Mouse (Mus musculus) heart, embryonic 10.5 days (tissue): ENCODE measurements around the gene Acsm5. TPM values are rescaled to one million over a fixed set of nuclear protein-coding genes. Genes with fewer than 3 reads are reported as not detected.

Experiments used
- DNase-seq: peaks from one replicate; pipeline ENCODE4 v3.0.0-alpha.2; 2017; ENCODE audit warnings: low spot score
- H3K27ac ChIP-seq: fragments of 300-500 bp; sonication (generic); 2 replicates; pipeline ENCODE4 v1.5.1; 2016; ENCODE audit warnings: mild to moderate bottlenecking
- H3K27me3 ChIP-seq: fragments of 300-500 bp; sonication (generic); 2 replicates; pipeline ENCODE4 v1.6.1; 2016; ENCODE audit warnings: mild to moderate bottlenecking; ENCODE audit not compliant: poor library complexity, insufficient read depth, severe bottlenecking
- H3K36me3 ChIP-seq: fragments of 300-500 bp; sonication (generic); 2 replicates; pipeline ENCODE4 v1.6.1; 2016; ENCODE audit warnings: mild to moderate bottlenecking, moderate library complexity
- H3K4me1 ChIP-seq: fragments of 300-500 bp; sonication (generic); 2 replicates; pipeline ENCODE4 v1.6.1; 2016; ENCODE audit warnings: mild to moderate bottlenecking
- H3K4me3 ChIP-seq: fragments of 300-500 bp; sonication (generic); 2 replicates; pipeline ENCODE4 v1.5.1; 2016; ENCODE audit warnings: mild to moderate bottlenecking, moderate library complexity
- H3K9me3 ChIP-seq: fragments of 300-500 bp; sonication (generic); 2 replicates; pipeline ENCODE4 v1.6.1; 2016; ENCODE audit warnings: mild to moderate bottlenecking, moderate library complexity
- WGBS: fragments of 180-500 bp; shearing (Covaris S2); methylation state at CpG from one replicate; pipeline ENCODE4 v1.1.7; 2016; 5-methylcytosine and 5-hydroxymethylcytosine counted together
- polyA plus RNA-seq: library from polyadenylated mRNA; unstranded; fragments of >200 nt; fragmentation: Nextera tagmentation; extraction: Ambion mirVana; gene quantifications from 2 replicates; pipeline ENCODE4 v1.2.1, GENCODE M21; 2016

The Acsm5 gene
- not detected in 2 replicates for polyA plus RNA-seq

DNA sequence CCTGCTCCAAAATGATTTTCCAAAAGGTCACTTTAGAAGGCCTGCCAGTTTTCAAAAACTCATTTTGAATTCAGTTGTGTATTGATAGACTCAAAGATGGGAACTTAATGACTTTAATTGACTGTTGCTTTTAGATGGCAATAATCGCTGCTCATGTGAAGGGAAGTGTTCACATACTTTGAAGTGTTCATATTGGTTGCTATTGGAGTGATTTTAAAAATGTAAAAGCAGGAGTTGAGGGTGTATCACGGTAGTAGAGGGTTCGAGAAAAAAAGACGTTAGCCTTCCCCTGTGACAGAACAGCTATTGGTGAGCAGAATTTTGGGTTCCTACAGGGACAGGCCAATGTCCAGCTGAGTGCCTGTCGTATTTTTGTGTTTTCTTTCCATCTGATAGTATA, at the start of gene Acsm5:
Gene Acsm5, plus strand, starts transcription at position 301 of the 400 bp plus-strand sequence.
- Histone ChIP-seq H3K27ac (no peak within 1 kb of the TSS), H3K27me3 (no peaks in the 10 kb centered on the region), H3K9me3 (no peaks in the 10 kb centered on the region), H3K4me3 (no peak within 1 kb of the TSS), H3K4me1 (no peaks in the 10 kb centered on the region), H3K36me3 (no peaks in the 10 kb centered on the region)
- DNase-seq = no peak
- 65% methylated on average over 5 of the region's 5 CpGs for WGBS

DNA sequence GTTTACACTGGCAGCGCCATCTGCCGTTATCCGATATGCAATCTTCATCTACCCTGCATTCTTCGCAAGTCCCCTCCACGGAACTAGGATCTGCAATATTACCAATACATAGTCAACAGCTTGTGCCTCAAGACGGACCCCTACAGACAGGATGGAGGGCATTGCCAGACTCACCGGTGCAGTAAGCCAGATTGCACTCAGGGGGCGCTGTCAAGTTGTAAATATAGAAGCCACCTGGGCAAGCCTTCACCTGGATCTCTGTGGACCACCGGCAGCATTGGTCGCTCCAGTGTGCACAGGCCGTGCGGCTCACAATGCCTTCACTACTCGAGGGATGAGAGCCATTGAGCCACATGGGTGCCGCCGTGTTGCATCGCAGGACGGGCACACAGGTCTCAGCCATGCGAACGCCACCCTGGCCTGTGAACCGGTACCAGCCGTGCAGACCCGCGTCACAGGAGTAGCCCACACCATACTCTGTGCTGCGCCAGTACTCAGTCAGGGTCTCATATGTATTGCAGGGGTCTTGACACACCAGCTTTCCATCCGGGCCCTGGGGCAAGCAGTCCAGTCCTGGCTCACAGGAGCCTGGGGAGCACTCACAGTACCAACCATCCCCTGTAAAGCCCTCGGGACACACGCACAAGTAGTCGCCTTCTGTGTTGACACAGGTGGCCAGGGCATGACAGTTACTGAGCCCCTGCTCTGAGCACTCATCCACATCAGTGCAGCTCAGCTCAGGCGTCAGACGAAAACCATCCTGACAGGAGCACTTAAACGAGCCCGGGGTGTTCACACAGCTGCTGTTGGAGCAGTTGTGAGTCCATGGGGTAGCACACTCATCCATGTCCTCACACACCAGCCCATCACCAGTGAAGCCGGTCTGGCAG, 42.5 kb upstream of the Acsm5 start:
- 69% methylated on average over 33 of the region's 33 CpGs for WGBS
- Histone ChIP-seq H3K4me1 (no peaks in the 10 kb centered on the region), H3K4me3 (no peak overlapping the region), H3K27ac (no peak overlapping the region), H3K36me3 (no peaks in the 10 kb centered on the region), H3K9me3 (no peaks in the 10 kb centered on the region), H3K27me3 (no peaks in the 10 kb centered on the region)
- no peak for DNase-seq

DNA sequence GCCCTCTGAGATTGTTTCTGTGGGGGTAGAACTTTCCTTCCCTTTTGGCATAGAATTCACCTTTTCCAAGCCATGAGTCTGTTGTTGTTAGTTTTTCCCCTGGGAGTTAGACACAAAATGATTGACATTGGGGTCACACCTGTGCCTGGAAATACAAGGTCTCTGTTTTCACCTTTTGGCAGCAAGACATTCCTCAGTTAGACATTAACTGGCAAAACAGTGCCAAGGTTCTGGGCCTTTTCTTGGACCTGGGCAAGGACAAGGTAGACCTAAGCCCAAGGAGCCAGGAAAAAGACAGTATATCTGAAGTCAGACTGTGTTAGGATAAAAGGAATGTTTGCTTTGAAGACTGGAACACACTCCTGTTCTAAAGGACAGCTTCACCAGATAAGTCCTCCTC, 40.0 kb upstream of the Acsm5 start, which contains the start of gene Umod:
Gene Umod, minus strand, starts transcription at position 27 of the 400 bp plus-strand sequence.
- Histone ChIP-seq H3K9me3 (no peaks in the 10 kb centered on the region), H3K4me3 (no peak within 1 kb of the TSS), H3K4me1 (no peaks in the 10 kb centered on the region), H3K27me3 (no peaks in the 10 kb centered on the region), H3K36me3 (no peaks in the 10 kb centered on the region), H3K27ac (no peak within 1 kb of the TSS)
- no peak for DNase-seq

DNA sequence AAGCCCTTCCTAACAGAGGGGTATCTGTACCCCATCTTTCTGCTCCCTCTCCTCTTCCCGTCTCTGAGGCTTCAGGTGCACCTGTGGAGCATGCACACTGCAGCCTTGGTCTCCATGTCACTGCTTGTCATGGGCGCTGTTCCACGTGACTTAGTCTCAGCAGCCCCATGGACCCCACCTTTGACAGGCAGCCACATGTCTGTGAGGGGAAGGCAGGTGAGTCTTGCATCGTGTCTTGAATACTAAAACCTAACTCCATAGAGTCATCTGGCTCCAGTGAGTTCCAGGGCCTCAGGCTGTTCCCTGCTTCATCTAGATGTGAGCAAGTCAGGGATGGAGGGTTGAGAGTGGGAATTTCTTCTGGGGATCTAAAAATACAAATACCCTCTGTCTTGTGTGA, 35.1 kb upstream of the Acsm5 start:
- Histone ChIP-seq H3K4me1 (no peaks in the 10 kb centered on the region), H3K36me3 (no peaks in the 10 kb centered on the region), H3K27me3 (no peaks in the 10 kb centered on the region), H3K27ac (no peak overlapping the region), H3K4me3 (no peak overlapping the region), H3K9me3 (no peaks in the 10 kb centered on the region)
- no peak for DNase-seq
- WGBS = 71% methylated on average over 4 of the region's 4 CpGs

DNA sequence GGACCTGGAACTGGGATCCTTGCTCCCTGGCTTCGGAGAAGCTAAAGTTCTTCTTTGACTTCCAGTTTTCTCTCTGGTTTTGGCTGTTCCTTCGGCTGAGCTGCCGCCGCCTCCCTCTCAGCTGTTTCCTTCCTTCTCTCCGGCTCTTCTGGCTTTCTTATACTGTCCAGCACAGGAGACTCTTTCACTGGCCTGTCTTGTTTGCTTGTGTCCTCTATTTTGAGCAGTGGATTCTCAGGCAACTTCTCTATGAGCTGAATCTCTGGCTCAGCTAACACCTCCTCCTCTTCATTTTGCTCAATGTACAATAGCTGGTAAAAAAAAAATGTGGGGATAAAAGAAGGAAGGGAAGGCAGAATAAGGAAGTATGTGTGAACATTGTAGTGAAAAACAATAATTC, 32.6 kb upstream of the Acsm5 start:
- WGBS = 87% methylated on average over 5 of the region's 5 CpGs
- H3K27ac ChIP-seq = no peak overlapping the region
- no peak for DNase-seq

DNA sequence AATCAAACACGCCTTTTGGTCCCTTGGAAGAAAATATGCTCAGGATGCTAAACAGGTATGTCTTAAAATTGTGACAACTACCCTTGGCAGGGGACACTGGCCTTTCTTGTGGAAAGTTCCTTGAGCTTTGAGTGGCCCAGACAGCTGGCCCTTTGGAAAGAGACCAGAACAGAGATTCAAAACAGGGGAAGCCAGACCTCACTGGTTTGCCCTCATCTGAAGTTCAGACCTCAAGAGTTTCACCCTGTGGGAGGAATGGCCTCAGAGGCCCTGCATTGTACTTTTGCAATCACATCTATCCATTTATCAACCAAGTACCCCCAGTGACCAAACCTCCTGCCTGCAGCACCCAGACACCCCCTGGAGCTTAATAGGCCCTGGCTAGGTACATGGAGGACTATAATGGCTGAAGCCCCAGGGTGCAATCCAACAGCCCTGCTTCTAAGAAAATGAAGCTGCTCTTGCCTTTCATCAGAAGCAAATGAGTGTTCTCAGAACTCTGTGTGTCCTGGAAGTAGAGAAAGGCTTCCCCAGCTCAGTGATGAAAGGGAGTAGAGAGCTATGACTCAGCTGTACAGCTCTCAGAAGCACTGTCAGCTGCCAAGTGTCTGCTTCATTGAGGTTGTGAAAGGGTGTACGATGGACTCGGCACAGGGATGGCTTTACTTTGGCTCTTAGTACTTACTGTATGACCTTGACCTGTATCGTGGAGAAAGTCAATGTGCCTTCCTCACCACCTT, 29.1 kb upstream of the Acsm5 start:
- Histone ChIP-seq H3K36me3 (no peaks in the 10 kb centered on the region), H3K4me3 (no peak overlapping the region), H3K9me3 (no peaks in the 10 kb centered on the region), H3K27ac (no peak overlapping the region), H3K27me3 (no peaks in the 10 kb centered on the region), H3K4me1 (no peaks in the 10 kb centered on the region)
- WGBS = 75% methylated on average over 4 of the region's 4 CpGs
- no peak for DNase-seq

More for the DNA sequence above, 32.6 kb upstream of the Acsm5 start:
- H3K9me3 ChIP-seq = no peaks in the 10 kb centered on the region
- H3K4me1 ChIP-seq = no peaks in the 10 kb centered on the region
- no peaks in the 10 kb centered on the region for H3K27me3 ChIP-seq
- no peaks in the 10 kb centered on the region for H3K36me3 ChIP-seq
- no peak overlapping the region for H3K4me3 ChIP-seq

DNA sequence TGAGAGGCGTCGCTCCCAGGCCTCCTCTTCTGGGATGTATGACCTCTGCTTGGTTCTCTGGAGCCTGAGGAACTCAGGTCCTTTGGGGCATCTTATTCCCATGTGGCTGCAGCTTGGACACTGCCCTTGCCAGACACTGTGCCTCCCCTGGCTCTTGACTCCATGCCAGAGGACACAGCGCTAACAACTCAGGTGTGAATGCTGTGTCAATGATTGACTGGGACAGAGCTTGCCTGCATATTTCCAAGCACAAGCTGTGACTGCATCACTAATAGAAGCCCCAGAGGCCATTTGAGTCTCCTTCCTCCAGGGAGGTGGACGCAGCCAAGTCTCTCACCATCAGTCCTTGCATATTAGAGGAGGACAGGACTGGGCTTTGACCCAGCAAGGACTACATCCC, 8.1 kb upstream of the Acsm5 start:
- H3K36me3 ChIP-seq = no peaks in the 10 kb centered on the region
- no peak overlapping the region for H3K27ac ChIP-seq
- no peak for DNase-seq
- no peaks in the 10 kb centered on the region for H3K4me1 ChIP-seq
- no peaks in the 10 kb centered on the region for H3K27me3 ChIP-seq
- 82% methylated on average over 4 of the region's 4 CpGs for WGBS
- no peaks in the 10 kb centered on the region for H3K9me3 ChIP-seq
- no peak overlapping the region for H3K4me3 ChIP-seq

DNA sequence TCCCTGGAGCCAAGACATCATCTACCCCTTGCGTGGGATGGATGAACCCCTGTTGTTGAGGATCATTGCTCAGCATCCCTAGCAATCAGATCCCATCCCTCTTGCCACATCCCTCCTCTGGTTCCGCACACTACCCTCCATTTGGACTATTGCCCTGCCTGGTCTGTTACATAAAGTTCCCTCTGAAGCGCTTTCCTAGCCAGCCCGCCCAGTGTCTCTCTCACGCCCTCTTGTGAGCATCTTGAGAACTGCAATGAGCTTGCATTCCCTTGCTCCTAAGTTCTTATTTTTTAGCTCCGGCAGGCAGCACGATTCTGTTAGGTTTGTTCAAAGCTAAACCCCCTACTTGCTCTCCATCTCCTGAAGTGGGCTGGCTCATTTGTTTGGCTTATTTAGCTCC, 6.2 kb upstream of the Acsm5 start:
- no peak for DNase-seq
- no peak overlapping the region for H3K4me3 ChIP-seq
- no peak overlapping the region for H3K27ac ChIP-seq
- H3K27me3 ChIP-seq = no peaks in the 10 kb centered on the region
- 36% methylated on average over 7 of the region's 7 CpGs for WGBS
- H3K4me1 ChIP-seq = no peaks in the 10 kb centered on the region
- no peaks in the 10 kb centered on the region for H3K9me3 ChIP-seq
- no peaks in the 10 kb centered on the region for H3K36me3 ChIP-seq

DNA sequence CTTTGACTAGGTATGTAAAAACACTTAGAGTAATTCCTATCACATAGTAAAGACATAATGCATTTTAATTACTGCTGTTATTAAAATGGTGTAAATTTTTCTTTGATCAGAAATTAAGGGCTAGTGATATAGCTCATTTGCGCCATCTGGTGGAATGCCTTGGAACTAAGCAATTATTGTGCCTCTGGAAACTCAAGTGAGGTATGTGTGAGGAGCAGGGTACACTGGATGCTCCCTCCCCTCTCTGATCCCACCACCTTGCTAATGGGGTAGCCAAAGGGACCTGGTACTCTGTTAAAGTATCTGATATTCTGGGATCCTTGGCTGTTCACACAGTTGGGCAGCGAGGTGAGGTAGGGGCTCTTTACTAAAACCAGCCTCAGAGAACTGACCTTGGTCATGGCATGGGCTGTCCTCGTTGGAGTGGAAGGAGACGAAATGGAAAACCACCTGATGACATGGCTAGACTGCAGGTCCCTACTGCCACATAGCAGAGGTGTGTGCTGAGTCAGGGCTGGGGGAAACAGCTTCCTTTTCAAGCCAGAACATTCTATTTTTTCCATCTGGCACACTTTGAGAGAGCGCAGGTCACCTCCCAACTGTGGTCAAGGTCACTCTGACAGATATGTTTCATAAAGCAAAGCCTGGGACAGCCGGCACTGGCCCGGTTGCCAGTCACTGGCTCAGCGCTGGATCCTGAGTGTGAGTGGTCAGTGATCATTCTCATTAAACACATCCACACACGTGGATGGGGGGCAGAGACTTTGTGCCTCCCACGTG, 3.6 kb upstream of the Acsm5 start:
- H3K9me3 ChIP-seq = no peaks in the 10 kb centered on the region
- no peak overlapping the region for H3K4me3 ChIP-seq
- no peaks in the 10 kb centered on the region for H3K27me3 ChIP-seq
- no peaks in the 10 kb centered on the region for H3K36me3 ChIP-seq
- DNase-seq = no peak
- no peak overlapping the region for H3K27ac ChIP-seq
- 63% methylated on average over 10 of the region's 10 CpGs for WGBS
- no peaks in the 10 kb centered on the region for H3K4me1 ChIP-seq

DNA sequence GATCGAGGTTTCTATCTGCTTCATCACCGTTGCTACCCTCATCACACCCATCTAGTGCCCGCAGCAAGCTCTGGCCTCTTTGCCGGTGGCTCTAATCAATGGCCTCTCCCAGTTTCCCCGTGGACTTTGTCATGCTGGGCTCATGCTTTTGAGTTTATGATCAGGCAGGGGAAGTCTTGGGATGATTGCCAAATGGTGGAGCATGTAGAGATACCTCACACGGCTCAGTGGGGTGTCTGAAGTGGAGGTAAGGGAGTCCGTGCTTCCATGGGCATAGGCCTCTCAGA, 3.0 kb upstream of the Acsm5 start:
- no peak for DNase-seq
- H3K9me3 ChIP-seq = no peaks in the 10 kb centered on the region
- H3K36me3 ChIP-seq = no peaks in the 10 kb centered on the region
- no peak overlapping the region for H3K27ac ChIP-seq
- no peak overlapping the region for H3K4me3 ChIP-seq
- H3K27me3 ChIP-seq = no peaks in the 10 kb centered on the region
- 76% methylated on average over 7 of the region's 7 CpGs for WGBS
- no peaks in the 10 kb centered on the region for H3K4me1 ChIP-seq

DNA sequence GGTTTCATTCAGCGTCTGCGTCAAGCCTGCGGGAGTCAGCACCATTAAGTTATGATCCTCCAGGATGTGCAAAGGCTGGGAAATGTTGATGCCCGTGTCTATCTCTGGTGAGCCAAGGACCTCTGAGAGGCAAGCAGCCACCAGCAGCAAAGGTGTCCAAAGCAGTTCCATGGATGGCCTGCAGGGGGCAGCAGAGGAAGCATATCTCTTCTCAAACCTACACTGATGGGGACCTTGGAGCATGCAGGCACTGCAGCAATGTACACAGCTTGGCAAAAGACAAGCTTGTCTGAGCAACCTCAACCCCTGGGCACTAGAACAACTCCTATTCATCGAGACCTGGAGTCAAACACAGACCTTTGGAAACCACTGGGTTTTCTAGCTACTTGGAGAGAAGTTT, 391 bp downstream of the Acsm5 start:
- Histone ChIP-seq H3K27me3 (no peaks in the 10 kb centered on the region), H3K36me3 (no peaks in the 10 kb centered on the region)
- WGBS = 49% methylated on average over 5 of the region's 5 CpGs

DNA sequence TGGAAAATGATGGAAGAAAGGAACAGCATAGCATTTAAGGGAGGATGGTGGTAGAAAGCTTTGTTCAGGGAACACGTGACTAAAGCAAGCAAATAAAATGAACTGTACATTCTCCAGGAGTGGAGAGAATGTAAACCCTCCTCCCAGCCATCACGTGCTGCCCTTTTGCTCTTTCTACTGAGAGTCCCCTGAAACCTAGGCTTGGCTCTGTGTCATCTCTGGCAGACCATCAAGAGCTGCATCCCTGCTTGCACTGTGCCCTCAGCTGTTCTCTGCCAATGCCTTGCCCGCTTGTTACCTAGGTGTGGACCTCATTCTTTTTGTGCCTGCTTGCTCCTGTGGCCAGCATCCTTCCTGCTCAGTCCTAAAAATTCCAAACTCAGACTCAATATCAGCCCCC, 2.6 kb downstream of the Acsm5 start:
- Histone ChIP-seq H3K4me1 (no peaks in the 10 kb centered on the region), H3K36me3 (no peaks in the 10 kb centered on the region), H3K27me3 (no peaks in the 10 kb centered on the region), H3K9me3 (no peaks in the 10 kb centered on the region), H3K4me3 (no peak overlapping the region), H3K27ac (no peak overlapping the region)
- DNase-seq = no peak
- 74% methylated on average over 3 of the region's 3 CpGs for WGBS

More for the DNA sequence above, 391 bp downstream of the Acsm5 start:
- no peak overlapping the region for H3K4me3 ChIP-seq
- no peak for DNase-seq
- H3K27ac ChIP-seq = no peak overlapping the region
- H3K9me3 ChIP-seq = no peaks in the 10 kb centered on the region
- no peaks in the 10 kb centered on the region for H3K4me1 ChIP-seq

DNA sequence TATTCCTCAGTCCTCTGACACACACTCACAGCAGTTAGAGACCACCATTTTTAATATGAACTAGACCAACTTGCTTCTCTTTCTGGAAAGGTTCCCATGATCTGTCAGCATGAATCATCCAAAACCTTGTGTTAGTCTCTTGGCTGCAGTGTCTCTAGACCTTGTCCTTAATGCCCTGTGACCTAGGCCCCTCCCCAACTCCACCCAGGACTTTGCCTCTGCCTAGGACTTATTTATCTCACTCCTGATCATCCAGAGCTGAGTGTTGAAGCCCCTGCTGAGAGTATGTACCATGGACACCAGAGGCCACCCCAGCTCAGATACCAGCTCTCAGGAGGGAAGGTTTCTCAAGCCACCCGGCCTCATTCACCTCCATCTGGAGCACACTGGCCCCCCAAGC, 3.1 kb downstream of the Acsm5 start:
- WGBS = 65% methylated on average over 1 of the region's 1 CpGs

More for the DNA sequence above, 3.1 kb downstream of the Acsm5 start:
- Histone ChIP-seq H3K36me3 (no peaks in the 10 kb centered on the region), H3K9me3 (no peaks in the 10 kb centered on the region), H3K4me1 (no peaks in the 10 kb centered on the region), H3K27ac (no peak overlapping the region), H3K27me3 (no peaks in the 10 kb centered on the region), H3K4me3 (no peak overlapping the region)
- DNase-seq = no peak
